Mouse (Mus musculus): ENCODE measurements at regions not wholly inside any gene's neighbourhood (a gene's known extent, or its start where the extent isn't known, plus 50 kb on each side); places are given as distances from the start of the nearest gene placed in this dataset.

GRCm38 (mm10) chr13:99057293-99057588 is 72.9 kb upstream of the 1700024P04Rik start:
- DNase-seq = no peak

- DNase-seq = no peak
Measured at GRCm38 (mm10) chr13:99056432-99057292, 72.3 kb upstream of the 1700024P04Rik start.

- peak; percentile 40 for DNase-seq
Measured at GRCm38 (mm10) chr13:99055609-99056321, 71.4 kb upstream of the 1700024P04Rik start.

GRCm38 (mm10) chr13:99052076-99052475 is 67.7 kb upstream of the 1700024P04Rik start:
- no peak for DNase-seq

GRCm38 (mm10) chr13:99049699-99050098 is 65.3 kb upstream of the 1700024P04Rik start:
- no peak for DNase-seq

GRCm38 (mm10) chr13:99048651-99049100 is 64.3 kb upstream of the 1700024P04Rik start:
- no peak for DNase-seq

GRCm38 (mm10) chr13:99047219-99047618 is 62.9 kb upstream of the 1700024P04Rik start:
- DNase-seq = no peak

GRCm38 (mm10) chr13:99046737-99047136 is 62.4 kb upstream of the 1700024P04Rik start:
- no peak for DNase-seq

- no peak for DNase-seq
Measured at GRCm38 (mm10) chr13:99042086-99042485, 57.7 kb upstream of the 1700024P04Rik start.

- no peak for DNase-seq
Measured at GRCm38 (mm10) chr13:99041256-99041655, 56.9 kb upstream of the 1700024P04Rik start.

GRCm38 (mm10) chr13:99040846-99041245 is 56.5 kb upstream of the 1700024P04Rik start:
- no peak for DNase-seq

GRCm38 (mm10) chr13:99040171-99040570 is 55.8 kb upstream of the 1700024P04Rik start:
- DNase-seq = no peak

- DNase-seq = no peak
Measured at GRCm38 (mm10) chr13:99039063-99039385, 54.7 kb upstream of the 1700024P04Rik start.

- no peak for DNase-seq
Measured at GRCm38 (mm10) chr13:99038198-99039062, 54.1 kb upstream of the 1700024P04Rik start.

- DNase-seq = no peak
Measured at GRCm38 (mm10) chr13:99037131-99037530, 52.8 kb upstream of the 1700024P04Rik start.
